Mouse (Mus musculus) liver, adult 2 months (tissue): Measurements from ENCODE around the gene Syngr1.

Experiments
- CTCF ChIP-seq: fragments of 200-500 bp; IDR thresholded peaks from 2 replicates; pipeline ENCODE4 v1.5.1; 2011; ENCODE audit warnings: low read depth, low read length, control low read depth
- POLR2A ChIP-seq: fragments of 200-500 bp; IDR thresholded peaks from 2 replicates; pipeline ENCODE4 v1.6.1; 2011; ENCODE audit warnings: low read length, control low read depth; ENCODE audit not compliant: insufficient read depth; ENCODE audit errors: extremely low read depth

DNA sequence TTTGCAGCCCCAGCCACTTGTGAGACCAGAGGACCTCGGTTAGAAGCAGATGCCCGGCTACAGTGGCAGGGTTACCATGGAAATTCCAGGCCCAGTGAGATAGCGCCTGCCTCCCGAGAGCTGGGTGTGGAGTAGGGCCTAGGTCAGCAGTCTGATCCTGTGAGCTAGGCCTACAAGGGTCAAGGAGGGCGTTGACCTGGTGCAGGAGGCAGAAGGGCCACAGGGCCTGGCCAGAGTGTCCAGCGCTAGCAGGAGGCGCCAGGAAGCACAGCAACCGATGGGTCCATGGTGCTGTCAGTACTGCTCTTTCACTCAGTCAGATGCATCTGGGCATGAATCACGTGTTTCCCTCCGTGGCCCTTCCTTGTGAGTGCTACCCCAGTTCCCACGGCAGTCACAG lies 62.6 kb downstream of the Syngr1 start:
- TF ChIP-seq CTCF = no peak
- no peak for TF ChIP-seq POLR2A
